Mouse (Mus musculus) heart, adult 11 months (tissue): ENCODE measurements at regions not wholly inside any gene's neighbourhood (a gene's known extent, or its start where the extent isn't known, plus 50 kb on each side); places are given as distances from the start of the nearest gene placed in this dataset.
"Not testable (repeated sequence)": the region's sequence is repeated elsewhere in the genome, so short reads cannot be mapped to it uniquely, and the experiment has no call there.

ENCODE experiments used
- DNase-seq: peaks from one replicate; pipeline ENCODE4 v3.0.0; 2022

DNA sequence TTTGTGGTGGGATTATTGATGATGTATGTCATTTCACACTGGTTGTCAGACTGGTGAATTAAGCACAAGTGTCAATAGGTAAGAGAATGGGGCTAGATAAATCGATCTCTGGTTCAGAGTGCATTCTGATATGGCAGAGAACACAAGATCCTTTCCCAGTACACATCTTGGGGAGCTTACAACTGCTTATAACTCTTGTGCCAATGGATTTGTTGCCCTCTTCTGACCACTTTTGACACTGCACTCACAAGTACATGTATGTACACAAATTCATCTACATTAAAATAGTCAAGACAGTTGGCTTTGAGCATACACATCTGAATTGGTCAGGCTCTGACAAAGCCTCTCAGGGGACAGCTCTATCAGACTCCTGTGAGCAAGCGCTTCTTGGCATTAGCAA is 738.1 kb downstream of the Trib2 start:
- DNase-seq = no peak

DNA sequence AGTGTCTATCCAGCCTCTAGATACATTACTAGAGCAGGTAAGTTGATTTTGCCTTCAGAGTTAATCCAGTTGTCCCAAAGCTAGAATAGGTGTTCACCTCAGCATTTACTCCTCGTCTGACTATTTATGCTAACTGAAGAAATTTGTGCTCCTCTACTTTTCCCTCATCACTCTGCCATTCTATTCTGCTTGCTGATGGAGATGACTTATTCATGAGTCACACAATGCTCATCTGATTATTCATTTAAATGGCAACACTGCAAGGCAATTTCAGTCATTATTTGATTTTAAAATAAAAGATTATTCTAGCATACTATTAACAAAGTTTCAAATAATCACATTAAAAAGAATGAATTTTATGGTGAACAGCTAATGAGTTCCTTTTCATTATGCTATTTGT is 752.4 kb downstream of the Trib2 start:
- no peak for DNase-seq

DNA sequence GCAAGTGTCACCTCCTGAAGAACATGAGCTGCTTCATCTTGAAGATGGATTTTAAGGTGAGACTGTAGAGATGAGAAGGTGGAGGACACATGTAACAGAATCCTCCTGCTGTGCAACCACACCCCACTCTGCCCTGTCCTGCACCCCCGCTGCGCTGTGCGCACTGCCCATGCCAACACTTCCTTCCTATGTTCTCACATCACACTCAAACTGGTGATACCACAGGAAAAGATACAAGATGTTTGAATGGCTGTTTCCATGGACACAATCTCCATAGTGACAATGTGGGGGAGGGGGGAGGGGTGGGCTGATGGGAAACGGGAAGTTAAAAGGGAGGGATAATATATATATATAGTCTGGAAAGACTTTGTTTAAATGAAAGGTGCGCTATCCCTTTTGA is 765.3 kb downstream of the Trib2 start:
- DNase-seq = no peak

DNA sequence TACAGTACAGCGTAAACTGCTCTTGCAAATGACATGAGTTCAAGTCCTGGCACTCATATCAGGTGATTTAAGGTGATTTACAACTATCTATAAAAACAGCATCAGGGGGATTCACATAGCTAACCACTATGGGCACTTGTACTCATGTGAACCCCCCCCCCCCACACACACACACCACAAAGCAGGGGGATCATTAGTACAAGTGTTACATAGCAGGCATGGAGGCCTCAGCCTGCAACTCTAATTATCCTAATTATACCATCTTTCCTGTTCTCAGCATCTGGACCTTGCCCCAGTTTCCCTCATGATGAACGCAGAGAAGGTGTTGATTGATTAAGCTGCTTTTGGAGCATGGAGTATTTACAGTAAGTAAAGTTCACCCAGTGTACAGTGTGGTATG is 773.5 kb downstream of the Trib2 start:
- DNase-seq = no peak

DNA sequence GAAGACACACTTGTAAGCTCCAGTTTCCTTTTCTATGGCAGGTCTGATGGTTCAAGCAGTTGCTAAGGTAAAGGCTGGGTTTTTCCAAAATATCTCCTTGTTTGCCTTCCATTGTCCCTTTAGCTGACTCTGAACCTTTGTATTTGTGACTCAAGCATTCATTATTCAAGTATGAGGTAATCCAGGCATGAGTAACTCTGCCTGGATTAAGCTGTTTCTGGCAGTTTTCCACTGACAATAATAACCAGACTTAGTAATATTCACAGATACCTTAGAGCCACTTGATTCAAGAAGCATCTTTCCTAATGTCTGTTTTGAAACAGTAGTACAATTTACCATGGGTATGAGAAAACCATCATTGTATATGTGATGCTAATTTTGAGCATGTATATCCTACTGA is 805.6 kb downstream of the Trib2 start:
- DNase-seq = peak; percentile 18

DNA sequence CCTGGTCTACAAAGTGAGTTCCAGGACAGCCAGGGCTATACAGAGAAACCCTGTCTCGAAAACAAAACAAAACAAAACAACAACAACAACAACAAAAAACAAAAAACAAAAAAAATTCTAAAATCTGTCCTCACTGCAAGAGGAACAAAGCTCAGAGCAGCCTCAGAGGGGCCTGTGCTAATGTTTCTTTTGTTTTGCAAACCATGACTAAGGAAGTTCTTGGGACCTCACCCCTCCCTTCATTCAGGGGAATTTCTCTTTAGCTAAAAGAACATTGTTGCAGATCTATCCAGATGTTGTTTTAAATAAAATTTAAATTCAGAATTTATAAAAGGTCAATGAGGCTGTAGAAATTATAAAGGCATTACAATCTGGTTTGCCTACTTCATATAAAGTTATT is 814.3 kb downstream of the Trib2 start:
- not testable (repeated sequence) for DNase-seq
